Mouse (Mus musculus) C2C12 (cell line): Measurements from ENCODE around the gene Cox5a.

ENCODE experiments used
- CEBPB ChIP-seq: IDR thresholded peaks from one replicate; pipeline ENCODE4 v1.6.1; 2011; ENCODE audit warnings: low read depth, mild to moderate bottlenecking, control low read depth, moderate library complexity
- CTCF ChIP-seq: IDR thresholded peaks from one replicate; pipeline ENCODE4 v1.5.1; 2011; ENCODE audit not compliant: control insufficient read depth, insufficient read depth, insufficient read length
- MAX ChIP-seq: IDR thresholded peaks from one replicate; pipeline ENCODE4 v1.6.1; 2011; ENCODE audit warnings: mild to moderate bottlenecking, control low read depth
- MYOD1 ChIP-seq: IDR thresholded peaks from one replicate; pipeline ENCODE4 v1.6.1; 2011; ENCODE audit warnings: low read depth; ENCODE audit not compliant: control insufficient read depth, insufficient read length
- MYOG ChIP-seq: IDR thresholded peaks from one replicate; pipeline ENCODE4 v1.6.1; 2011; ENCODE audit not compliant: control insufficient read depth, insufficient read length; ENCODE audit errors: extremely low read depth
- USF1 ChIP-seq: IDR thresholded peaks from one replicate; pipeline ENCODE4 v1.6.1; 2011; ENCODE audit warnings: low read depth, mild to moderate bottlenecking, control low read depth, moderate library complexity

DNA sequence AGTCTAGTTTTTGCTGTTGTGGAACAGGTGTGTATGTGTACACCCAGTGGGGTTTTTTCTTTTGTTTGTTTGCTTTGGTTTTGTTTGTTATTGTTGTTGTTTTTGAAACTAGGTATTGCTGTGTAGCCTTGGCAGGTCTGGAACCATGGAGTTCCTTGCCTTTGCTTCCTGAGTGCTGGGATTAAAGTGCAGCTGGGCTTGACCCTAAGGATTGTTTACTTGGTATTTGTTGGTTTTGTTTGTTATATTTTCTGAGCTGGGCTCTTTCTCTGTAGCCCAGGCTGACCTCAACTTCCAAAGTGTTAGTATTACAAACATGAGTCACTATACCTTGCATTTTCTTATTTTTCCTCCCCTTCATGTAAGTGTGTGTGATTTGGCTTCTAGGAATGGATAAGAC lies 5.4 kb downstream of the Cox5a start:
- no peak for TF ChIP-seq CTCF
- no peak for TF ChIP-seq USF1
- TF ChIP-seq MYOG: no peak
- TF ChIP-seq MYOD1: no peak
- TF ChIP-seq CEBPB: no peak
- TF ChIP-seq MAX: no peak
